9 mouse cellular contexts compared by ENCODE assay signal in genomic region chr4:107704185-107704584, GRCm38 (mm10). TPM values are rescaled to one million over a fixed set of nuclear protein-coding genes. Genes with fewer than 3 reads are reported as not detected.
A peak's percentile ranks its signal among the peaks of the same experiment; 100 is the strongest.
DNase-seq lines count a peak whose midpoint lies in the region; ATAC-seq and TF ChIP-seq lines count a peak whose summit lies in the region.
"Had no signal": no experiment of that assay in that cellular context is flagged by ENCODE, and none has a peak within 500 bp of the region (broad histone marks: within the 10 kb centered on the region; RNA-seq: fewer than 3 reads in every experiment).

No protein-coding gene starts in this region.

- no peaks in the 10 kb centered on the region for H3K36me3 ChIP-seq in ES-Bruce4 (ENCODE audit: control insufficient read depth, insufficient read depth, low read length, poor library complexity, severe bottlenecking)

- DNase-seq in layer of hippocampus, adult 2 months (ENCODE audit: low spot score in 2 of 2) = no peak
- DNase-seq in layer of hippocampus, postnatal 14 days (ENCODE audit: low spot score in 2 of 2) = no peak
- peak; percentile 4 for DNase-seq in adipocyte (ENCODE audit: low spot score)
- peak; percentile 56 for DNase-seq in mesoderm, embryonic 11.5 days (ENCODE audit: low read depth, low spot score)
- no peak for DNase-seq in right cerebral cortex, postnatal 14 days
- no peak for DNase-seq in cerebellum, postnatal 25 days
- DNase-seq: heart, adult 11 months had no signal

- no peak for TF ChIP-seq EP300 in ES-Bruce4 (IDR thresholded peaks at IDR 0.05; ENCODE audit: insufficient read depth, low read depth, low read length)

- no peaks in the 10 kb centered on the region for H3K27me3 ChIP-seq in ES-Bruce4 (ENCODE audit: control insufficient read depth, insufficient read depth, low read length, poor library complexity, severe bottlenecking)

- H3K4me3 ChIP-seq in layer of hippocampus, adult 2 months = no peak overlapping the region
- no peak overlapping the region for H3K4me3 ChIP-seq in ES-Bruce4 (ENCODE audit: low read depth, low read length)

- H3K9me3 ChIP-seq in ES-Bruce4 (replicated peaks; ENCODE audit: control insufficient read depth, insufficient read depth, low read length, poor library complexity, severe bottlenecking) = no peaks in the 10 kb centered on the region

- TF ChIP-seq CTCF in layer of hippocampus, adult 2 months (conservative IDR thresholded peaks at IDR 0.05) = peak; percentile 65
- TF ChIP-seq CTCF in ES-Bruce4 (IDR thresholded peaks at IDR 0.05; ENCODE audit: low read depth, low read length) = peak; percentile 52

- no peak for ATAC-seq in activated CD4-positive, CD25-positive, alpha-beta regulatory T cell, adult 4 months

- H3K9ac ChIP-seq in ES-Bruce4 (ENCODE audit: low read depth, poor library complexity, severe bottlenecking) = no peak overlapping the region

- TF ChIP-seq POLR2A in ES-Bruce4 (IDR thresholded peaks at IDR 0.05; ENCODE audit: insufficient read depth, low read length) = no peak

- no peak overlapping the region for H3K27ac ChIP-seq in layer of hippocampus, adult 2 months
- H3K27ac ChIP-seq in ES-Bruce4 (ENCODE audit: insufficient read depth, low read length) = no peak overlapping the region

- no peaks in the 10 kb centered on the region for H3K4me1 ChIP-seq in ES-Bruce4 (ENCODE audit: control insufficient read depth, insufficient read depth, low read length)

RNA-seq across cellular contexts. Expression of gene Dmrtb1, which starts 20.2 kb away (rescaled TPM):
- under 1 TPM; 0.27 to 0.49 TPM for total RNA-seq in layer of hippocampus, adult 2 months (2021)
- 1 to 10 TPM; 1.6 to 3.0 TPM for total RNA-seq in layer of hippocampus, postnatal 14 days (2021)
- 1.6 and 2.4 TPM in 2 replicates for polyA plus RNA-seq in ES-Bruce4 (2011; ENCODE audit: insufficient read depth, insufficient read length, low read depth, missing spikeins)
- polyA plus RNA-seq in activated CD4-positive, CD25-positive, alpha-beta regulatory T cell, adult 4 months (2017; shearing (Covaris generic)) = not detected

Comparison
In these comparisons a context has a peak if more than half of its experiments do, and no peak if none do; other contexts are left out.
1. DNase-seq: peak in adipocyte (single experiment) and mesoderm, embryonic 11.5 days (single experiment); none in layer of hippocampus, adult 2 months (0 of 2), layer of hippocampus, postnatal 14 days (0 of 2), right cerebral cortex, postnatal 14 days (single experiment) and cerebellum, postnatal 25 days (0 of 2).